Mouse (Mus musculus): ENCODE data around the gene Fgfr2. TPM values are rescaled to one million over a fixed set of nuclear protein-coding genes. Genes with fewer than 3 reads are reported as not detected.

The Fgfr2 gene
- polyA plus RNA-seq, 1 experiment from 2014 or later = 133 TPM

GRCm38 (mm10) chr7:132249563-132250119, 873.5 kb downstream of the Fgfr2 start:
- Histone ChIP-seq H3K27ac (ENCODE audit: low read depth, low read length) (no peak overlapping the region), H3K9ac (ENCODE audit: low read depth, low read length) (no peak overlapping the region), H3K27me3 (ENCODE audit: control insufficient read depth, insufficient read depth, low read length) (no peaks in the 10 kb centered on the region), H3K36me3 (ENCODE audit: control insufficient read depth, insufficient read depth, low read length) (peaks cover 4% of the 10 kb centered on the region; the same call in 1 of the 2 replicates), H3K4me3 (ENCODE audit: low read length) (no peak overlapping the region), H3K9me3 (ENCODE audit: control insufficient read depth, low read length) (no peaks in the 10 kb centered on the region), H3K4me1 (ENCODE audit: control insufficient read depth, insufficient read depth, low read length) (peaks cover 18% of the 10 kb centered on the region), H3K4me2 (replicated peaks; ENCODE audit: low read depth, low read length) (no peak overlapping the region)
- WGBS = 37% methylated on average over 10 of the region's 10 CpGs
- ATAC-seq (ENCODE audit: low FRiP score, low TSS enrichment) = no peak

- Histone ChIP-seq H3K27ac (ENCODE audit: low read depth, low read length) (no peak overlapping the region), H3K27me3 (ENCODE audit: control insufficient read depth, insufficient read depth, low read length) (no peaks in the 10 kb centered on the region), H3K4me2 (replicated peaks; ENCODE audit: low read depth, low read length) (no peak overlapping the region), H3K36me3 (ENCODE audit: control insufficient read depth, insufficient read depth, low read length) (peaks cover 5% of the 10 kb centered on the region; the same call in 1 of the 2 replicates), H3K4me1 (ENCODE audit: control insufficient read depth, insufficient read depth, low read length) (peaks cover 21% of the 10 kb centered on the region), H3K9ac (ENCODE audit: low read depth, low read length) (no peak overlapping the region), H3K4me3 (ENCODE audit: low read length) (no peak overlapping the region), H3K9me3 (ENCODE audit: control insufficient read depth, low read length) (no peaks in the 10 kb centered on the region)
- ATAC-seq (ENCODE audit: low FRiP score, low TSS enrichment) = peak; percentile 66
- WGBS = 12% methylated on average over 11 of the region's 11 CpGs
These were observed 875.6 kb downstream of the Fgfr2 start for GRCm38 (mm10) chr7:132247567-132247966.

- Histone ChIP-seq H3K9me3 (ENCODE audit: control insufficient read depth, low read length) (no peaks in the 10 kb centered on the region), H3K27me3 (ENCODE audit: control insufficient read depth, insufficient read depth, low read length) (no peaks in the 10 kb centered on the region), H3K9ac (ENCODE audit: low read depth, low read length) (no peak overlapping the region), H3K36me3 (ENCODE audit: control insufficient read depth, insufficient read depth, low read length) (peaks cover 5% of the 10 kb centered on the region; the same call in 1 of the 2 replicates), H3K4me1 (ENCODE audit: control insufficient read depth, insufficient read depth, low read length) (peaks cover 21% of the 10 kb centered on the region), H3K27ac (ENCODE audit: low read depth, low read length) (no peak overlapping the region), H3K4me2 (replicated peaks; ENCODE audit: low read depth, low read length) (no peak overlapping the region), H3K4me3 (ENCODE audit: low read length) (no peak overlapping the region)
- 51% methylated on average over 5 of the region's 5 CpGs for WGBS
- 0 out of 2 replicates have a peak, but pooled peaks have one; percentile 11 for ATAC-seq (ENCODE audit: low FRiP score, low TSS enrichment)
These were observed 876.1 kb downstream of the Fgfr2 start for GRCm38 (mm10) chr7:132247091-132247490.

DNA sequence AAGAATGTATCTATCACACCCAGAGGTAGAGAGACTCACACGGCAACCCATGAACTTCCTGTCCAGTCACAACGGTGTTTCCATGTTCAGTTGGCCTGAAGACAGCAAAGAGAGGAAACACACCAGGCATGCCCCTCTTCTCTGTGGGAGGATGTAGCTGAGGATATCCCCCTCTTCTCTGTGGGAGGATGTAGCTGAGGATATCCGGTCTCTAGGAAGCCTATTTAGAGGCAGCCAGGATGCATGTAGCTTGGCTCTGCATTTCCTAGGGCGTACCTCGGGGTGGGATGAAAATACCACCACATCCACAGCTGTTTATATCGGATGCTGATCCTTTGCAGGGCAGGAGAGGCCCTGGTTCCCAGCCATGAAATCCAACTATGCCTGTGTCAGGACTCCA, 877.4 kb downstream of the Fgfr2 start:
- Histone ChIP-seq H3K4me1 (ENCODE audit: control insufficient read depth, insufficient read depth, low read length) (peaks cover 21% of the 10 kb centered on the region), H3K27me3 (ENCODE audit: control insufficient read depth, insufficient read depth, low read length) (no peaks in the 10 kb centered on the region), H3K9ac (ENCODE audit: low read depth, low read length) (no peak overlapping the region), H3K4me2 (replicated peaks; ENCODE audit: low read depth, low read length) (no peak overlapping the region), H3K9me3 (ENCODE audit: control insufficient read depth, low read length) (no peaks in the 10 kb centered on the region), H3K4me3 (ENCODE audit: low read length) (no peak overlapping the region), H3K36me3 (ENCODE audit: control insufficient read depth, insufficient read depth, low read length) (peaks cover 5% of the 10 kb centered on the region; the same call in 1 of the 2 replicates), H3K27ac (ENCODE audit: low read depth, low read length) (no peak overlapping the region)
- ATAC-seq (ENCODE audit: low FRiP score, low TSS enrichment) = no peak
- 89% methylated on average over 6 of the region's 6 CpGs for WGBS

- H3K9me3 ChIP-seq (ENCODE audit: control insufficient read depth, low read length) = no peaks in the 10 kb centered on the region
- H3K4me2 ChIP-seq (replicated peaks; ENCODE audit: low read depth, low read length) = no peak overlapping the region
- no peak overlapping the region for H3K27ac ChIP-seq (ENCODE audit: low read depth, low read length)
- no peaks in the 10 kb centered on the region for H3K27me3 ChIP-seq (ENCODE audit: control insufficient read depth, insufficient read depth, low read length)
- peaks cover 5% of the 10 kb centered on the region; the same call in 1 of the 2 replicates for H3K36me3 ChIP-seq (ENCODE audit: control insufficient read depth, insufficient read depth, low read length)
- H3K4me1 ChIP-seq (ENCODE audit: control insufficient read depth, insufficient read depth, low read length) = peaks cover 21% of the 10 kb centered on the region
- 92% methylated on average over 14 of the region's 14 CpGs for WGBS
- no peak overlapping the region for H3K9ac ChIP-seq (ENCODE audit: low read depth, low read length)
- H3K4me3 ChIP-seq (ENCODE audit: low read length) = no peak overlapping the region
- ATAC-seq (ENCODE audit: low FRiP score, low TSS enrichment) = no peak
These were observed 878.5 kb downstream of the Fgfr2 start for GRCm38 (mm10) chr7:132244637-132245036.

DNA sequence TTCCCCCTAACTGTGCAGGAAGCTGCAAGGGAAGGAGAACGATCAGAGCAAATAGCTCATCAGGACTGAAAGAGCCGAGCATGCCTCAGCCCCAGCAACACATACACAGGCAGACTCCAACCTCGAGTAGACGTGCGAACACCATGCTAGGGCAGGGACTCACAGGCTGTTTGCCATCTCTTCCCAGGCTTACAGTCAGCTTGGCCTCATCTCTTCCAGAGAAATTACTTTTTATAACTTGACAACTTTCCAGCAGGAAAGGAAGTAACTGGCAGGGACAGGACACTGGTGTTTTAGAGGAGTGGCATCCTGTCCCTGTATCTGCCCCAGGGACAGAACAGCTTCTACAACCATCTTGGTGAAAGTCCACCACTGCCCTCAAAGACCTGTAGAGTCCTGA, 879.9 kb downstream of the Fgfr2 start:
- Histone ChIP-seq H3K4me1 (ENCODE audit: control insufficient read depth, insufficient read depth, low read length) (peaks cover 17% of the 10 kb centered on the region), H3K36me3 (ENCODE audit: control insufficient read depth, insufficient read depth, low read length) (peaks cover 5% of the 10 kb centered on the region; the same call in 1 of the 2 replicates), H3K4me3 (ENCODE audit: low read length) (no peak overlapping the region), H3K9me3 (ENCODE audit: control insufficient read depth, low read length) (no peaks in the 10 kb centered on the region), H3K4me2 (replicated peaks; ENCODE audit: low read depth, low read length) (no peak overlapping the region), H3K27me3 (ENCODE audit: control insufficient read depth, insufficient read depth, low read length) (no peaks in the 10 kb centered on the region), H3K9ac (ENCODE audit: low read depth, low read length) (no peak overlapping the region), H3K27ac (ENCODE audit: low read depth, low read length) (no peak overlapping the region)
- WGBS = 72% methylated on average over 5 of the region's 5 CpGs
- ATAC-seq (ENCODE audit: low FRiP score, low TSS enrichment) = no peak

GRCm38 (mm10) chr7:132242617-132243141, 880.5 kb downstream of the Fgfr2 start:
- H3K9ac ChIP-seq (ENCODE audit: low read depth, low read length) = no peak overlapping the region
- H3K36me3 ChIP-seq (ENCODE audit: control insufficient read depth, insufficient read depth, low read length) = peaks cover 5% of the 10 kb centered on the region; the same call in 1 of the 2 replicates
- no peaks in the 10 kb centered on the region for H3K9me3 ChIP-seq (ENCODE audit: control insufficient read depth, low read length)
- 45% methylated on average over 4 of the region's 4 CpGs for WGBS
- ATAC-seq (ENCODE audit: low FRiP score, low TSS enrichment) = no peak; the same call in 1 of the 2 replicates
- peaks cover 14% of the 10 kb centered on the region for H3K4me1 ChIP-seq (ENCODE audit: control insufficient read depth, insufficient read depth, low read length)
- no peaks in the 10 kb centered on the region for H3K27me3 ChIP-seq (ENCODE audit: control insufficient read depth, insufficient read depth, low read length)
- H3K4me2 ChIP-seq (replicated peaks; ENCODE audit: low read depth, low read length) = no peak overlapping the region
- no peak overlapping the region for H3K27ac ChIP-seq (ENCODE audit: low read depth, low read length)
- no peak overlapping the region for H3K4me3 ChIP-seq (ENCODE audit: low read length)

- Histone ChIP-seq H3K4me2 (replicated peaks; ENCODE audit: low read depth, low read length) (no peak overlapping the region), H3K36me3 (ENCODE audit: control insufficient read depth, insufficient read depth, low read length) (peaks cover 5% of the 10 kb centered on the region; the same call in 1 of the 2 replicates), H3K4me3 (ENCODE audit: low read length) (no peak overlapping the region), H3K9ac (ENCODE audit: low read depth, low read length) (no peak overlapping the region), H3K4me1 (ENCODE audit: control insufficient read depth, insufficient read depth, low read length) (0 out of 2 replicates have a peak, but pooled peaks cover 10% of the 10 kb centered on the region), H3K27me3 (ENCODE audit: control insufficient read depth, insufficient read depth, low read length) (no peaks in the 10 kb centered on the region), H3K9me3 (ENCODE audit: control insufficient read depth, low read length) (no peaks in the 10 kb centered on the region), H3K27ac (ENCODE audit: low read depth, low read length) (no peak overlapping the region)
- WGBS = 79% methylated on average over 3 of the region's 3 CpGs
- ATAC-seq (ENCODE audit: low FRiP score, low TSS enrichment) = no peak
These were observed 884.2 kb downstream of the Fgfr2 start for GRCm38 (mm10) chr7:132238921-132239320.

DNA sequence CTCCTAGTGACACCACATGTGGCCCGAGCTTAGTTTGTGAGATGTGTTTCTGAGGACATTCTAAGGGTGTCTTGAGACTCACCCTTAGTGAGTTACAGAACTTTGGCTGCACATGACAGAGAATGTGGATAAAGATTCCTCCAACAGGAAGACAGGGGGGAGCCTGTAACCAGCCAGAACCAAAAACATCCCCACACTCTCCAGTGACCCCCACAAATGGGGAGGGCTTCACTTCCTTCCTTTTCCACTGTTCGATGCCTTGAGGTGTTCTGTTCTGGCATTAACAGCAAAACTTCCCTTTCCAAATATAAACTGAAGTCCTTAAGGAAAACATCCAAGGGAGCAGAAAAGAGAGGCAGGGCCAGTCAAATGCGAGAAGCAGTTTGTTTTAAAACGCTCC, 886.0 kb downstream of the Fgfr2 start:
- H3K27me3 ChIP-seq (ENCODE audit: control insufficient read depth, insufficient read depth, low read length) = no peaks in the 10 kb centered on the region
- H3K36me3 ChIP-seq (ENCODE audit: control insufficient read depth, insufficient read depth, low read length) = peaks cover 5% of the 10 kb centered on the region; the same call in 1 of the 2 replicates
- 52% methylated on average over 4 of the region's 4 CpGs for WGBS
- no peak overlapping the region for H3K9ac ChIP-seq (ENCODE audit: low read depth, low read length)
- no peak overlapping the region for H3K4me3 ChIP-seq (ENCODE audit: low read length)
- H3K27ac ChIP-seq (ENCODE audit: low read depth, low read length) = no peak overlapping the region; the same call in 1 of the 2 replicates
- no peak for ATAC-seq (ENCODE audit: low FRiP score, low TSS enrichment)
- no peaks in the 10 kb centered on the region for H3K9me3 ChIP-seq (ENCODE audit: control insufficient read depth, low read length)
- H3K4me1 ChIP-seq (ENCODE audit: control insufficient read depth, insufficient read depth, low read length) = 0 out of 2 replicates have a peak, but pooled peaks cover 8% of the 10 kb centered on the region
- H3K4me2 ChIP-seq (replicated peaks; ENCODE audit: low read depth, low read length) = no peak overlapping the region

Data from kidney, embryonic 14.5 days (tissue).